Mouse (Mus musculus) embryonic fibroblast, embryonic 13.5 days (primary cell): ENCODE measurements around the gene Fstl3.

Source experiments
- CTCF ChIP-seq: IDR thresholded peaks from 2 replicates; pipeline ENCODE4 v1.5.1; 2011; ENCODE audit warnings: mild to moderate bottlenecking, control low read depth, low read length, moderate library complexity, borderline replicate concordance; ENCODE audit not compliant: insufficient read depth
- POLR2A ChIP-seq: IDR thresholded peaks from 2 replicates; pipeline ENCODE4 v1.6.1; 2011; ENCODE audit warnings: low read depth, mild to moderate bottlenecking, control low read depth, low read length, moderate library complexity

- TF ChIP-seq CTCF (no peak), POLR2A (no peak)
Measured at GRCm38 (mm10) chr10:79729357-79729965, 47.6 kb upstream of the Fstl3 start.
